Mouse (Mus musculus): Measurements from ENCODE around the gene 4930430A15Rik.

DNA sequence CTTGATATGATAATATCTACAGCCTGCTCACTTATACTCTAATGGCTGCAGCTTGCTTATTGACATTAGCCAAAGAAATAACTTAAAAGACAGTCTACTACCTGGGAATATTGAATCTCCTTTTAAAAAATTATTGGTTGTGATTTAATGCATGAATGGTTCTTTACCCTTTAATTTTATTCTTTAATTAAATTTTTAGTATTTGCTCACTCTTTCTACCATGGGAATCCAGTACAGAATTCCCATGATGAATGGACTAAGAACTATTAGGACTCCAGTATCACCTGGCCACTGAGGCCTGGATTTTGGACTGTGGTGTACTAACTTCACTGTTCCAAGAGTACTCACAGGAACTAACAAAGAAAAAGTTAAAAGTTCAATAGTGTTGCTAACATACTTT is 24.8 kb upstream of the 4930430A15Rik start, which contains the start of gene Olfr1276:
- TF ChIP-seq CTCF (IDR thresholded peaks at IDR 0.05) (no peak), EP300 (IDR thresholded peaks at IDR 0.05; ENCODE audit: insufficient read depth, low read depth, low read length) (no peak), POLR2A (IDR thresholded peaks at IDR 0.05; ENCODE audit: insufficient read depth, low read depth, low read length) (no peak)
